In genomic region chr1:169927753-169928369, GRCm38 (mm10) we compare ENCODE assay signal across 14 mouse cellular contexts. TPM values are rescaled to one million over a fixed set of nuclear protein-coding genes. Genes with fewer than 3 reads are reported as not detected.
A peak's percentile ranks its signal among the peaks of the same experiment; 100 is the strongest.
DNase-seq lines count a peak whose midpoint lies in the region; ATAC-seq and TF ChIP-seq lines count a peak whose summit lies in the region.
"Had no signal": no experiment of that assay in that cellular context is flagged by ENCODE, and none has a peak within 500 bp of the region (broad histone marks: within the 10 kb centered on the region; RNA-seq: fewer than 3 reads in every experiment).

No protein-coding gene starts in this region.

- no peak for DNase-seq in layer of hippocampus, adult 2 months (ENCODE audit: low spot score in 2 of 2)
- DNase-seq in layer of hippocampus, adult 9-10 months (ENCODE audit: low spot score): no peak
- no peak for DNase-seq in forebrain, embryonic 10.5 days (ENCODE audit: extremely low spot score, low spot score)
- DNase-seq in hindbrain, postnatal 0 days (ENCODE audit: low spot score): peak; percentile 30
- DNase-seq in MN1 (ENCODE audit: low spot score): no peak
- no peak for DNase-seq in layer of hippocampus, adult 18-20 months (ENCODE audit: low spot score in 2 of 2)
- DNase-seq: right cerebral cortex, postnatal 14 days; thymus, postnatal 25 days had no signal

- no peak for TF ChIP-seq CTCF in layer of hippocampus, adult 2 months (conservative IDR thresholded peaks at IDR 0.05)
- no peak for TF ChIP-seq CTCF in hindbrain, postnatal 0 days (IDR thresholded peaks at IDR 0.05; ENCODE audit: low read depth)

- H3K27ac ChIP-seq in layer of hippocampus, adult 2 months: peak overlapping the region; percentile 82
- H3K27ac ChIP-seq in forebrain, embryonic 10.5 days: peak overlapping the region; percentile 83
- peak overlapping the region; percentile 70 for H3K27ac ChIP-seq in hindbrain, postnatal 0 days
- H3K27ac ChIP-seq in neural tube, embryonic 15.5 days (replicated peaks): peak overlapping the region; percentile 81
- H3K27ac ChIP-seq: liver, embryonic 14.5 days had no signal

- H3K9me3 ChIP-seq in forebrain, embryonic 10.5 days: no peaks in the 10 kb centered on the region
- no peaks in the 10 kb centered on the region for H3K9me3 ChIP-seq in hindbrain, postnatal 0 days (ENCODE audit: low read length)
- H3K9me3 ChIP-seq in neural tube, embryonic 15.5 days (replicated peaks): no peaks in the 10 kb centered on the region
- H3K9me3 ChIP-seq: limb, embryonic 10.5 days had no signal

- WGBS in forebrain, embryonic 10.5 days: 27% methylated on average over 8 of the region's 8 CpGs
- WGBS in hindbrain, postnatal 0 days: 39% methylated on average over 8 of the region's 8 CpGs
- 38% methylated on average over 8 of the region's 8 CpGs for WGBS in neural tube, embryonic 15.5 days

- peak overlapping the region; percentile 45 for H3K4me2 ChIP-seq in hindbrain, postnatal 0 days (ENCODE audit: low read depth, low read length)
- H3K4me2 ChIP-seq in neural tube, embryonic 15.5 days: peak overlapping the region; percentile 38; the same call in 1 of the 2 replicates

- no peaks in the 10 kb centered on the region for H3K36me3 ChIP-seq in forebrain, embryonic 10.5 days (replicated peaks)
- no peaks in the 10 kb centered on the region for H3K36me3 ChIP-seq in hindbrain, postnatal 0 days (ENCODE audit: insufficient read depth, low read length)
- no peaks in the 10 kb centered on the region for H3K36me3 ChIP-seq in neural tube, embryonic 15.5 days
- H3K36me3 ChIP-seq: limb, embryonic 10.5 days had no signal

- peaks cover 25% of the 10 kb centered on the region for H3K4me1 ChIP-seq in forebrain, embryonic 10.5 days
- no peaks in the 10 kb centered on the region for H3K4me1 ChIP-seq in hindbrain, postnatal 0 days (ENCODE audit: insufficient read depth, low read length)
- H3K4me1 ChIP-seq in neural tube, embryonic 15.5 days: peaks cover 7% of the 10 kb centered on the region; the same call in 1 of the 2 replicates

- H3K9ac ChIP-seq in hindbrain, postnatal 0 days (replicated peaks; ENCODE audit: low read length): no peak overlapping the region
- H3K9ac ChIP-seq in neural tube, embryonic 15.5 days (replicated peaks): no peak overlapping the region
- H3K9ac ChIP-seq: liver, embryonic 14.5 days had no signal

- no peaks in the 10 kb centered on the region for H3K27me3 ChIP-seq in forebrain, embryonic 10.5 days (ENCODE audit: poor library complexity, severe bottlenecking)
- H3K27me3 ChIP-seq in hindbrain, postnatal 0 days (ENCODE audit: insufficient read depth, low read length): no peaks in the 10 kb centered on the region
- H3K27me3 ChIP-seq in neural tube, embryonic 15.5 days (replicated peaks): no peaks in the 10 kb centered on the region

- peak; percentile 60 for ATAC-seq in hindbrain, postnatal 0 days
- peak; percentile 65; the same call in 1 of the 2 replicates for ATAC-seq in neural tube, embryonic 15.5 days (ENCODE audit: low FRiP score)
- ATAC-seq in inflammation-experienced regulatory T-cells, adult 6 months: no peak

- H3K4me3 ChIP-seq in layer of hippocampus, adult 2 months: peak overlapping the region; percentile 18; the same call in 1 of the 2 replicates
- H3K4me3 ChIP-seq in forebrain, embryonic 10.5 days: peak overlapping the region; percentile 36; the same call in 1 of the 2 replicates
- H3K4me3 ChIP-seq in hindbrain, postnatal 0 days (ENCODE audit: low read length): no peak overlapping the region
- no peak overlapping the region for H3K4me3 ChIP-seq in neural tube, embryonic 15.5 days (replicated peaks)
- H3K4me3 ChIP-seq: limb, embryonic 10.5 days had no signal

RNA-seq across cellular contexts. Expression of gene Ccdc190, which starts 0.6 kb away (rescaled TPM):
- 10 to 100 TPM; 23.9 to 25.8 TPM for total RNA-seq in layer of hippocampus, adult 2 months (2021)
- 0.23 and 0.53 TPM in 2 replicates for polyA plus RNA-seq in forebrain, embryonic 10.5 days (2016; fragmentation: Nextera tagmentation; extraction: Ambion mirVana)
- total RNA-seq in hindbrain, postnatal 0 days (2014; rRNA removed): 8.1 and 12.2 TPM in 2 replicates
- polyA plus RNA-seq in hindbrain, postnatal 0 days (2015; fragmentation: Nextera tagmentation; extraction: Ambion mirVana): 1.5 and 2.7 TPM in 2 replicates
- polyA plus RNA-seq in neural tube, embryonic 15.5 days (2015; fragmentation: Nextera tagmentation; extraction: Ambion mirVana): 3.0 and 3.5 TPM in 2 replicates
- not detected for polyA plus RNA-seq in inflammation-experienced regulatory T-cells, adult 6 months (2017; shearing (Covaris generic))
- 10 to 100 TPM; 23.4 to 29.0 TPM for total RNA-seq in layer of hippocampus, adult 18-20 months (2021)
- total RNA-seq: MEL had no signal
- polyA plus RNA-seq: intestine, embryonic 16.5 days; limb, embryonic 10.5 days; liver, embryonic 14.5 days had no signal

RNA-seq across cellular contexts. Expression of gene Hsd17b7, which starts 41.2 kb away (rescaled TPM):
- total RNA-seq in layer of hippocampus, adult 2 months (2021): 10 to 100 TPM; 13.1 to 15.9 TPM
- 19.3 and 20.8 TPM in 2 replicates for polyA plus RNA-seq in forebrain, embryonic 10.5 days (2016; fragmentation: Nextera tagmentation; extraction: Ambion mirVana)
- 23.2 and 29.4 TPM in 2 replicates for total RNA-seq in hindbrain, postnatal 0 days (2014; rRNA removed)
- polyA plus RNA-seq in hindbrain, postnatal 0 days (2015; fragmentation: Nextera tagmentation; extraction: Ambion mirVana): 23.8 and 27.9 TPM in 2 replicates
- 25.6 and 27.5 TPM in 2 replicates for polyA plus RNA-seq in neural tube, embryonic 15.5 days (2015; fragmentation: Nextera tagmentation; extraction: Ambion mirVana)
- 10 to 100 TPM in 1 of 3 experiments, 1 to 10 TPM in 2; 7.9 to 11.0 (median 9.6) TPM for polyA plus RNA-seq in inflammation-experienced regulatory T-cells, adult 6 months (2017; shearing (Covaris generic))
- total RNA-seq in layer of hippocampus, adult 18-20 months (2021): 10 to 100 TPM; 15.7 to 17.3 TPM

Comparison
In these comparisons a context has a peak if more than half of its experiments do, and no peak if none do; other contexts are left out.
1. H3K4me3 ChIP-seq: peak in layer of hippocampus, adult 2 months (single experiment) and forebrain, embryonic 10.5 days (single experiment); none in hindbrain, postnatal 0 days (single experiment) and neural tube, embryonic 15.5 days (single experiment).
2. Peak in every context shown above with its lines, with median percentiles within 50 percentile points of each other: H3K27ac ChIP-seq.